Mouse (Mus musculus) lung, embryonic 15.5 days (tissue): ENCODE data around the gene Tectb. TPM values are rescaled to one million over a fixed set of nuclear protein-coding genes. Genes with fewer than 3 reads are reported as not detected.
"Not testable (repeated sequence)": the region's sequence is repeated elsewhere in the genome, so short reads cannot be mapped to it uniquely, and the experiment has no call there.

Experiments used
- ATAC-seq: fragments of 200-750 bp; cut with Nextera tagmentation; 2 replicates; pipeline ENCODE4 v1.8.0; 2017; ENCODE audit warnings: moderate number of reproducible peaks, borderline replicate concordance; ENCODE audit not compliant: low FRiP score, low TSS enrichment; ENCODE audit errors: extremely low read depth
- H3K27ac ChIP-seq: fragments of 300-500 bp; sonication (generic); 2 replicates; pipeline ENCODE4 v1.5.1; 2015; ENCODE audit warnings: moderate library complexity, mild to moderate bottlenecking, inconsistent platforms
- H3K27me3 ChIP-seq: fragments of 300-500 bp; sonication (generic); 2 replicates; pipeline ENCODE4 v1.6.1; 2015; ENCODE audit warnings: inconsistent platforms
- H3K36me3 ChIP-seq: fragments of 300-500 bp; sonication (generic); 2 replicates; pipeline ENCODE4 v1.6.1; 2015; ENCODE audit warnings: inconsistent platforms
- H3K4me1 ChIP-seq: fragments of 300-500 bp; sonication (generic); 2 replicates; pipeline ENCODE4 v1.6.1; 2015; ENCODE audit warnings: inconsistent platforms
- H3K4me2 ChIP-seq: fragments of 300-500 bp; sonication (generic); 2 replicates; pipeline ENCODE4 v1.6.1; 2015; ENCODE audit warnings: inconsistent platforms, mild to moderate bottlenecking, moderate library complexity
- H3K4me3 ChIP-seq: fragments of 300-500 bp; sonication (generic); 2 replicates; pipeline ENCODE4 v1.5.1; 2015; ENCODE audit warnings: mild to moderate bottlenecking, inconsistent platforms
- H3K9ac ChIP-seq: fragments of 300-500 bp; sonication (generic); 2 replicates; pipeline ENCODE4 v1.6.1; 2015; ENCODE audit warnings: inconsistent platforms
- H3K9me3 ChIP-seq: fragments of 300-500 bp; sonication (generic); 2 replicates; pipeline ENCODE4 v1.6.1; 2016; ENCODE audit warnings: inconsistent platforms
- WGBS: fragments of 180-500 bp; shearing (Covaris S2); methylation state at CpG from one replicate; pipeline ENCODE4 v1.1.7; 2015; 5-methylcytosine and 5-hydroxymethylcytosine counted together
- polyA plus RNA-seq: library from polyadenylated mRNA; unstranded; fragments of >200 nt; fragmentation: Nextera tagmentation; extraction: Ambion mirVana; gene quantifications from 2 replicates; pipeline ENCODE4 v1.2.1, GENCODE M21; 2015

Gene Tectb
- polyA plus RNA-seq, 1 experiment from 2014 or later: not detected

DNA sequence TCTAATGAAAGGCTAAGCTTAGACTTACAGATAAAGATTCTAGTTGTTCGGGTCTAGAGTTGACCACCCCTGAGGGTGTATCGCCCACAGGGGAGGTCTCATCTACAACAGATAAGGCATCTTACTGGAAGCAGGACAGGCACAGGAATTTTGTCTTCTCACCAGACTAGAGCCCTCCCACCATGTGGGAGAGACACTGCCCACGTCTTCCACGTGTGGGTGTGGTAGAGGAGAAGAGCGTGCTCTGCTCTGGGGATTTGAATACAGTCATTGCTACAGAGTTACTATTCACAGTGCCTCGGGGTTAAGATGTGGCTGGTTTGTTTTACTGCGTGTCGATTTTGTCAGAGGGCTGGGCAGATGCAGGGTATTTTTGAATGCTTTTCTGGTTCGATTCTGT is 33.0 kb upstream of the Tectb start:
- no peaks in the 10 kb centered on the region for H3K27me3 ChIP-seq
- no peaks in the 10 kb centered on the region for H3K9me3 ChIP-seq
- H3K4me3 ChIP-seq: no peak overlapping the region
- WGBS: 58% methylated on average over 9 of the region's 9 CpGs
- H3K4me1 ChIP-seq: peaks cover 47% of the 10 kb centered on the region
- H3K4me2 ChIP-seq: no peak overlapping the region
- no peak overlapping the region for H3K9ac ChIP-seq
- ATAC-seq: no peak
- no peaks in the 10 kb centered on the region for H3K36me3 ChIP-seq
- no peak overlapping the region for H3K27ac ChIP-seq

DNA sequence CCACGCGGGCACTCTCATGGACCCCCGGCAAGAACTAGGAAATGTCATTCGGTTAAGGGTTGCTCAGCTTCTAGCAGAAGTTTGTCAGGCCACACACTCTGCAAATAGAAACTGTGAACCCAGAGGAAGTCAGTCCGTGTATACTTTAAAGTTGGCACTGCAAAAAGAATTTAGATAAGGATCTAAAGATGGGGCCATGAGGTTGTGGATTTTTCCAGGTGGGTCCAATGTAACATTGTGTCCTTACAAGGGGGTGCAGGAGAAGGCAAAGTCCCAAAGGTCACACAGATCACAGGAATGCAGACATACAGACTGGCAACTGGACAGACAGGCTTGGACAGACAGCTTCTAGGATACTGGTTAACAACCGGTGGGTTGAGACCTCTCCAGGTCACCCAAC is 32.4 kb upstream of the Tectb start:
- Histone ChIP-seq H3K4me2 (no peak overlapping the region), H3K4me1 (peaks cover 47% of the 10 kb centered on the region), H3K4me3 (no peak overlapping the region), H3K9me3 (no peaks in the 10 kb centered on the region), H3K27ac (no peak overlapping the region), H3K9ac (no peak overlapping the region), H3K36me3 (no peaks in the 10 kb centered on the region), H3K27me3 (no peaks in the 10 kb centered on the region)
- no peak for ATAC-seq
- WGBS: 43% methylated on average over 6 of the region's 6 CpGs

DNA sequence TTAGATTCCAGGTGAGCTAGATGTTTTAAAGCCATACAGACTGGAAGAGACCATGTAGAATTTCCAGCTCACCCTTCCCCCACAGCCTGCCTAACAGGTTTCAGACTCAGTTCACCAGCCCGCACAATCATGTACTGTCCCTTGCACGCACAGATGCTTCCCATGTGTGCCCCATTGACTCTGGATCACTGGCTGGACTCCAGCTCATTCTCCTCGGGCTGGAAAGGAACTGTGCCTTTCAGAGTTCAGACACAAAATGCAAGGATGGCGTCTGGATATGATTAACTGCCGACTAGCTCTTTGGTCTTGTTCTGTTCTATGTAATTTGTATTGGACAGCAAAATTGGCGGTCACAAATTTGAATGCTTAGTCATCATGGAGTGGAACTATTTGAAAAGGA is 30.9 kb upstream of the Tectb start:
- H3K9me3 ChIP-seq: no peaks in the 10 kb centered on the region
- no peaks in the 10 kb centered on the region for H3K36me3 ChIP-seq
- H3K27me3 ChIP-seq: no peaks in the 10 kb centered on the region
- H3K27ac ChIP-seq: no peak overlapping the region
- H3K4me2 ChIP-seq: no peak overlapping the region
- no peak for ATAC-seq
- no peak overlapping the region for H3K9ac ChIP-seq
- peaks cover 32% of the 10 kb centered on the region for H3K4me1 ChIP-seq
- WGBS: 58% methylated on average over 6 of the region's 6 CpGs
- H3K4me3 ChIP-seq: no peak overlapping the region

DNA sequence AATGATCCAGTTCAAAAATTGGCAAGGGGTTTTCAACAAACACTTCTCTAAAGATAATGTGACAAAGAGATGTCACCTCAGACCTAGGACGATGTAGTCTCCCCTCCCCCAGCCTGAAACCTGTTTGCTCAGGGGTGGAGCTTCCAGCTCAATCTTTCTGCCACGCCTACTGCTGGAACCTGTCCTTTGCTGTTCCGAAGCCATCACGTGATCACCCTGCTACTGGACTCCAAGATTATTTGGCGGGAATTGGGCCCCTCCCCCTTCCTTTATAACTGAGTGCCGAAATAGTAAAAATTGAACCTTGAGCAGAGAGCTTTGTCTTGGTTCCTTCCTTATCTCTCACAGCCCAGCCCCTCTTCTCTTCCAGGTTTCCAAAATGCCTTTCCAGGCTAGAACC is 28.3 kb upstream of the Tectb start:
- ATAC-seq, H3K36me3 ChIP-seq, H3K9me3 ChIP-seq, H3K4me3 ChIP-seq, H3K27me3 ChIP-seq, H3K4me2 ChIP-seq, H3K9ac ChIP-seq, H3K27ac ChIP-seq: not testable (repeated sequence)
- WGBS: 54% methylated on average over 6 of the region's 6 CpGs
- peaks cover 21% of the 10 kb centered on the region for H3K4me1 ChIP-seq

DNA sequence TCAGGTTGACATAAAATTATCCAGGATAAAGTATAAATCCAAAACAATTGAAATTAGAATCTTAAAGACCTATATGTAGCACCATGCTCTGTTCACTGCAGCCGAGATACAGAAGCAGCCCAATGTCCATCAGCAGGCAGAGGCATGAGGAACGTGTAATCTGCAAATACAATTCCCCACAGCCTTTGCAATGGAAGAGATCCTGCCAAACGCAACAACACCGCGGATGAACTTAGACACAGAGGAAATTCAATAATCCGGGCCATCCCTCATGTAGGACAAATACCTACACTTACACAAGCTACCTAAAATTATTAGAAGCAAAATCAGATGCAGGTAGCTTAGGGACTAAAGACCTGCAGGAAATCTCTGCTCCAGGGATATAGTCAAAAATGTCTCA is 27.6 kb upstream of the Tectb start:
- Histone ChIP-seq H3K9ac (no peak overlapping the region), H3K4me3 (no peak overlapping the region), H3K36me3 (no peaks in the 10 kb centered on the region), H3K4me2 (no peak overlapping the region), H3K27ac (no peak overlapping the region), H3K4me1 (peaks cover 14% of the 10 kb centered on the region), H3K9me3 (no peaks in the 10 kb centered on the region), H3K27me3 (no peaks in the 10 kb centered on the region)
- no peak for ATAC-seq
- WGBS: 93% methylated on average over 6 of the region's 6 CpGs

DNA sequence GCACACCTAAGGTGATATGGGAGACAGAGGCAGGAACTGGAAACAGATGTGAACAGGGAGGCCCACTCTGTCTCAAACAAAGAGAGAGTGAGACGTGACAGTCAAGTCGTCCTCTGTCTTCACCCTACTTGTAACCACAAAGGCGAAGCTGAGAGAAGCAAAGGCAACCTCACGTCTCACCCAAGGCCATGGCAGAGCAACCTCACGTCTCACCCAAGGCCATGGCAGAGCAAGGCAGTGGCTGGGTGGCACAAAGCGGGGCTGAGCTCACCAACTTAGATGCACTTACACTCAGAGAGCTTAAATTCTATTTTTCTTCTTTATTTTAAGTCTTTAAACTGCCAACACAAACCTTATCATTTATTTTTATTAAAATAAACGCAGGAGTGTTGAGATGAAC is 23.5 kb upstream of the Tectb start:
- no peaks in the 10 kb centered on the region for H3K9me3 ChIP-seq
- no peak for ATAC-seq
- WGBS: 80% methylated on average over 7 of the region's 7 CpGs
- no peak overlapping the region for H3K27ac ChIP-seq
- H3K4me2 ChIP-seq: no peak overlapping the region
- H3K27me3 ChIP-seq: 0 out of 2 replicates have a peak, but pooled peaks cover 3% of the 10 kb centered on the region
- H3K4me1 ChIP-seq: peaks cover 15% of the 10 kb centered on the region; the same call in 1 of the 2 replicates
- H3K9ac ChIP-seq: no peak overlapping the region
- H3K4me3 ChIP-seq: no peak overlapping the region
- no peaks in the 10 kb centered on the region for H3K36me3 ChIP-seq

DNA sequence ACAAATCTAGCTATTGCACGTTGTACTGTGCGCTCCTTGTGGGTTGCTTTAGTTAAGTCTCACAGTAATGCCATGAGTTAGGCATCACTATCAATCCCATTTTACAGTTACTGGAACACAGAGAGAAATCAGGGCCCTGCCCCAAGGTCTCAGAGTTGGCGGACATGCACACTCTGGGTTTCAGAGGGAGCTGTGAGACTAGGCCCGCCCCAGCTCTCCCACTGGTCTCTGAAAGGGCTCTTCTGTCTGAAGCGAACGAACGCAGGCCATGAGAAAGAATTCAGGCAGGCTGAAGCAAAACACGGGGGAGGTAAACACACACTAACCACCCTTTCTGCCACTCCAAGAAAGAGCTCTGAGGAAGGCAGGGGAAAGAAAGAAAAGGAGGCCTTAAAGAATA is 21.9 kb upstream of the Tectb start:
- no peak overlapping the region for H3K4me3 ChIP-seq
- no peak overlapping the region for H3K9ac ChIP-seq
- WGBS: 52% methylated on average over 8 of the region's 8 CpGs
- no peak overlapping the region for H3K27ac ChIP-seq
- peaks cover 15% of the 10 kb centered on the region; the same call in 1 of the 2 replicates for H3K4me1 ChIP-seq
- H3K9me3 ChIP-seq: no peaks in the 10 kb centered on the region
- H3K36me3 ChIP-seq: no peaks in the 10 kb centered on the region
- no peak for ATAC-seq
- 0 out of 2 replicates have a peak, but pooled peaks cover 3% of the 10 kb centered on the region for H3K27me3 ChIP-seq
- no peak overlapping the region for H3K4me2 ChIP-seq

DNA sequence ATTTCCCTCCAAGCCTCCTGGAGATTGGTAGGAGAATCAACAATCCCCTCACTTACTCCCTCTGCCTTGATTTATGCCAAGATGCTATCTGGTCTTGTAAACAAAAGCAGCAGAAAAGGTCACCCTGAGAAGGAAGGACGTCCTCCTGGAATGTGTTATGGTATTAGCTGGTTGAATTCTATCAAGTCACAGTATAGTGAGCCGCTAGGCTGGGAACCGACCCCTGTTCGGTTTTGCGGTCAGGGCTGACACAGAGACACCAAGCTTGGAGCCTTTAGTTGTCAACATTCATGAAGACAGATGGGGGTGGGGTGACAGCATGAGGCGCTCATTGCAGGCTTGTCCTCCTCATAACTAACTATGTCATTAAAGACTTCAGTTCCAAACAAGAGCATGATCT is 20.7 kb upstream of the Tectb start:
- Histone ChIP-seq H3K4me1 (peaks cover 15% of the 10 kb centered on the region; the same call in 1 of the 2 replicates), H3K4me2 (no peak overlapping the region), H3K4me3 (no peak overlapping the region), H3K9ac (no peak overlapping the region), H3K27ac (no peak overlapping the region), H3K27me3 (0 out of 2 replicates have a peak, but pooled peaks cover 3% of the 10 kb centered on the region), H3K36me3 (no peaks in the 10 kb centered on the region), H3K9me3 (no peaks in the 10 kb centered on the region)
- 32% methylated on average over 6 of the region's 6 CpGs for WGBS
- ATAC-seq: no peak

DNA sequence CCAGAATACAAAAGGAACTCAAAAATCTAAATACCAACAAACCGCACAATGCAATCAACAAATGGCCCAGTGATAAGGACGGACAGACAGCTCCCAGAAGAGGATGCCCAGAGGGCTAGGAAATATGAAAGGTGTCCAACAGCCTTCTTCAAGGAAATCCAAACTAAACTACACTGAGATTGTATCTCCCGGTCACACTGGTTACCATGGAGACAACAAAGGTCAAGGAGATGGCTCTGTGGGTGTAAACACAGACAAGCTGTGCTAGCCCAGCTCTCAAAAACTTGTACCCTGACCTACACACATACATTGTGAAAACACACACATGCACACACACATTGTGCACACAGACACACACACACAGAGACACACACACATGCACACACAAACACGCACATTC is 18.3 kb upstream of the Tectb start:
- Histone ChIP-seq H3K36me3 (no peaks in the 10 kb centered on the region), H3K4me2 (no peak overlapping the region), H3K9me3 (no peaks in the 10 kb centered on the region), H3K27ac (no peak overlapping the region), H3K4me3 (no peak overlapping the region), H3K27me3 (0 out of 2 replicates have a peak, but pooled peaks cover 3% of the 10 kb centered on the region), H3K9ac (no peak overlapping the region), H3K4me1 (peaks cover 24% of the 10 kb centered on the region)
- WGBS: 58% methylated on average over 4 of the region's 4 CpGs
- ATAC-seq: no peak

DNA sequence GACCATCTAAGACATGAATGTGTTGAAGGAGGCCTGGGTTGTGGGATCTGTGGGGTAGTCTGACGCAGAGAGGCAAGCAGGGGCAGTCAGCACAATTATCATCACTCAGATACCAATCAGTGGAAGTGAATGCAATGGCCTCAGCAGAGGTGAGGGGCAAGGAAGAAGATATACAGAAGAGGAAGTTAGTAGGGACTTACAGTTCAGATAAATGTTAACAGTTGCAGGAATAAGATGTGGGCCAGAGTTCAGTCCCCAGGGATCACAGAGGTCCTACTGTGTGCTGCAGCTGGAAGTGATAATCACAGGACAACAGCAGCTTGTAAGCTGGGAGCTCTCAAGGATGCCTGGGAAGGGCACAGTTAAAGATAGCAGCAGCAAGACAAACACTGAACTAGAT is 16.4 kb upstream of the Tectb start:
- WGBS: 72% methylated on average over 1 of the region's 1 CpGs
- H3K9ac ChIP-seq: no peak overlapping the region
- H3K27ac ChIP-seq: no peak overlapping the region
- H3K9me3 ChIP-seq: no peaks in the 10 kb centered on the region
- no peak overlapping the region for H3K4me3 ChIP-seq
- H3K4me1 ChIP-seq: peaks cover 30% of the 10 kb centered on the region
- 0 out of 2 replicates have a peak, but pooled peaks cover 3% of the 10 kb centered on the region for H3K27me3 ChIP-seq
- no peaks in the 10 kb centered on the region for H3K36me3 ChIP-seq
- ATAC-seq: no peak
- no peak overlapping the region for H3K4me2 ChIP-seq

DNA sequence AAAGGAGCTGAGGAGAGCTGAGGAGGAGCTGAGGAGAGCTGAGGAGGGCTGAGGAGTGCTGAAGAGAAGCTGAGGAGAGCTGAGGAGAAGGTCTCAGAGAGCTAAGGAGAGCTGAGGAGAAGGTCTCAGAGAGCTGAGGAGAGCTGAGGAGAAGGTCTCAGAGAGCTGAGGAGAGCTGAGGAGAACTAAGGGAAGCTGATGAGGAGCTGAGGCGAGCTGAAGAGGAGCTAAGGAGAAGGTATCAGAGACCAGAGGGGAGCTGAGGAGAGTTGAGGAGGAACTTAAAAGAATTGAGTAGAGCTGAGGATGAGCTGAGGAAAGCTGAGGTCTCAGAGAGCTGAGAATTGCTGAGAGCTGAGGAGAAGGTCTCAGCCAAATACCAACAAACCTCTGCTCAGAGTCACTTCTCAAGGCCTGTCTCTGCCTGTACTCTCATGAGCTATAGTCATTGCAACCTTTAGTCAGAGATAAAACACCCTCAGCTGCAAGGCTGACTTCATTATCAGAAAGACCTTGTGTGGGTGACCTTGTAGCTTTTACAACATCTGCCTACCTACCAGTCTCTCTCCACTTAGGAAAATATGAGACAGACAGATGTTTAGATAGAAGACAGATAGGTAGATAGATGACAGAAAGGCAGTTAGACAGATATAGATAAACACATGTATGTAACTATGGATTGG is 15.2 kb upstream of the Tectb start:
- no peak overlapping the region for H3K27ac ChIP-seq
- 81% methylated on average over 1 of the region's 1 CpGs for WGBS
- H3K9ac ChIP-seq: no peak overlapping the region
- H3K9me3 ChIP-seq: 0 out of 2 replicates have a peak, but pooled peaks cover 6% of the 10 kb centered on the region
- no peak overlapping the region for H3K4me3 ChIP-seq
- peaks cover 21% of the 10 kb centered on the region for H3K4me1 ChIP-seq
- H3K4me2 ChIP-seq: no peak overlapping the region
- ATAC-seq: no peak
- 0 out of 2 replicates have a peak, but pooled peaks cover 3% of the 10 kb centered on the region for H3K27me3 ChIP-seq
- H3K36me3 ChIP-seq: no peaks in the 10 kb centered on the region

DNA sequence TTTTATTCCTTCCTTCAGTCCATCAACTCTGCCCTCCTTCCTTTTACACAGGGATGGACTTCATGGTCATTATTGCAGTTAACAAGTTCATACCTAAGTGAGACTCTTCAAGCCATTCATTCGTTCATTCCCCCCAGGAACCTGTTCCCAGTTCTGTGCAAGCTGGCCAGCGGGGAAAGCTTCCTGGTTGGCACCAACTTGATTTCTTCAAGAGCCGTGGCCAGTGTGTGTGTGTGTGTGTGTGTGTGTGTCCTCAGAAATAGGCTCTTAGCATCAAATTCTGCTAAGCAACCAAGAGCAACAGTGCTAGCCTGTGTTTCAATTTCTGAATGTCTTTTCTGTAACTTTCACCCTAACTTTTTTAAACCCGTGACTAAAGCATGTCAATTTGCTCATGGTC is 14.6 kb upstream of the Tectb start:
- Histone ChIP-seq H3K9me3 (0 out of 2 replicates have a peak, but pooled peaks cover 7% of the 10 kb centered on the region), H3K27me3 (0 out of 2 replicates have a peak, but pooled peaks cover 3% of the 10 kb centered on the region), H3K4me2 (no peak overlapping the region), H3K27ac (no peak overlapping the region), H3K9ac (no peak overlapping the region), H3K4me1 (peaks cover 21% of the 10 kb centered on the region), H3K4me3 (no peak overlapping the region), H3K36me3 (no peaks in the 10 kb centered on the region)
- no peak for ATAC-seq
- WGBS: 67% methylated on average over 4 of the region's 4 CpGs
